Mouse (Mus musculus): ENCODE results near the gene Atp5s.

The Atp5s gene

GRCm38 (mm10) chr12:69733518-69733917 lies 8.8 kb downstream of the Atp5s start:
- DNase-seq: no peak

- no peak for DNase-seq
Measured at GRCm38 (mm10) chr12:69733923-69734322, 9.2 kb downstream of the Atp5s start.

DNA sequence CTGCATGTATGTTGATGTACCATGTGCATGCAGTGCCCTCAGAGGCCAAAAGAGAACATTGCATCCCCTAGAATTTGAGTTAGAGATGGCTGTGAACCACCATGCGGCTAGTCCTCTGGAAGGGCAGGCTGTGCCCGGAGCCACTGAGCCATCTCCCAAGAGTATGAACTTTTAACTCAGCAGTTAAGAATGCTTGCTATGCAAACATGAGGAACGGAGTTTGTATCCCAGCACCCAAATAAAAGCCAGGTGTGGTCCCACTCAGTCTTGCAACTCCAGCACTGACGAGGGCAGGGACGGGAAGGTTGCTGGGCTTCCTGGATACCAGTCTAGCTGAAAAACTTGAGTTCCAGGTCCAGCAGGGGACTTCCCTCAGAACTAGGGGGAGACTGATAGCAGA lies 17.2 kb downstream of the Atp5s start:
- no peak for DNase-seq

- no peak for DNase-seq
Measured at GRCm38 (mm10) chr12:69744138-69744537, 19.4 kb downstream of the Atp5s start.

DNA sequence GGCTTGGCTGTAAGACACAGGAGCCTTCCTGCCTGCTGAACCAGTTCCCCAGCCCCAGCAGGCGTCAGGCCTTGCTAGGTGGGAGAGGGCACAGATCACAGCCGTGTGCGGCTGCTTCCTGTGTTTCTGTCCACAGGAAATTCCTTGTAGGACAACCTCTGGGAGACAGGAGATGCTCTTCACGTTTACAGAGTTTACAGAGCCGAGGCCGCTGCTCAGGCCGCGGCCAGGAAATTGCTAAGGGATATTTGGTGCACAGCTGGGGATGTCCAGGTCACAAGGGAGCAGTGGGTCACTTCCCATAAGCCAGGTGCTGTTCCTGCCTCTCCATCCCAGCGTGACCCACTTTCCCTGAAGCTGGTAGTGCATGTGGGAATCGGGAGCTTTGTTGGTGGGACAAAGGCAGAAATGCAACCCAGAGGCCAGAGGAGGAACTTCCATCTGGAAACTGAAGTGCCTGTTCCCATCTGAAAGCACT lies 27.2 kb downstream of the Atp5s start:
- DNase-seq: no peak

DNA sequence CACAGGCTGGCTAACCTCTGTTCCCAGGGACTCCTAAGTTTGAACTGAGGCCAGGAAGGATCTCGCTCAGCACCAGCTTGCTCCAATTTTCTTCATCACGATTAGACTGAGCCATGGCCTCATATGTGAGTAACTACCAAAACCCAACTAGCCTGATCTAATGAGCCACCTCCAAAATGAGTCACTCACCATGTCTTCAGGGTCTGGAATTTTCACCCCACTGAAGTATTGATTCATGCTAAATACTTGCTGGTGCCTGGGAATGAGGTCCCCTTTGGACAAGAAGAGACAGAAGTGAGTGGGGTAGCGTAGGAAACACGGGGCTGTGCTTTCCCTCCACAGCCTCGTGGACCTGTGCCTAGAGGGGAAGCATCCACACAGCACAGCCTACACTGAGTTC lies 29.2 kb downstream of the Atp5s start:
- no peak for DNase-seq

DNA sequence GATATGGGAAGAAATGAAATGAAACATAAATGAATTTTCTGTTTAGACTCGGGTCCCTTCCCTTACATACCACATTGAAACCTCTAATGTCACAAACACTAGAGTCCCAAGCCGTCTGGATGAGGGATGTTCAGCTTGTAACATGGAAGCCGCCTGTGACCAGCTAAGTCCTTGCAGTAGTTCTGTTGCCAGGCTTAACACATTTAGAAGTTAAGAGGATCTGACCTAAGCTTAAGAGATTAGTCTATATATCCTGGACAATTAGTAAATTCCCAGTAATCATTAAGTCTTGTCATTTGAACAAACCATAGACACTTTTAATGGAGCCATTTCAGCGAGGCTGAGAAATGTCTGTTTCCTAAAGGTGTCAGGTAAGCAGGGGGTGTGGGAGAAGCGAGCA lies 31.3 kb downstream of the Atp5s start:
- no peak for DNase-seq

GRCm38 (mm10) chr12:69757418-69758141 lies 32.8 kb downstream of the Atp5s start:
- DNase-seq: peak; percentile 29

GRCm38 (mm10) chr12:69758221-69759185 lies 33.8 kb downstream of the Atp5s start:
- no peak for DNase-seq

- DNase-seq: no peak
Measured at GRCm38 (mm10) chr12:69759267-69759885, 34.6 kb downstream of the Atp5s start.

DNA sequence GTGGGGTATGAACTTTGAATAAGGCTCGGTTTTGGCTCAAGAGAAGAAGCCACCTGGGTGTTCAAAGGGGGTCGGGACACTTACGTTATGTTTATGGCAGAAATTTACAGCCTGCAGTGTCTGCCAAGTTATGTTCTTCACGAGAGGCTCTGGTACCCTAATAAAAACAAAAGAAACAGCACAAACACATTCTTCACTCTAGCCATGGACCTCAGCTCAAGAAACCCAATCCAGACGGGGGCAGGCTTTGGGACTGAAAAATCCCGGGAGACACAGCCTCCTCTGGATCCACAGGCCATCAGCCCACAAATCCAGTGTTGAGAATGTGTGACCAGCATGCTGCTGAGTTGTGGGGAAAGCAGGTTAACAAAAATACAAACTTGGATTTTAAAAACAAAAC lies 35.3 kb downstream of the Atp5s start:
- DNase-seq: no peak

DNA sequence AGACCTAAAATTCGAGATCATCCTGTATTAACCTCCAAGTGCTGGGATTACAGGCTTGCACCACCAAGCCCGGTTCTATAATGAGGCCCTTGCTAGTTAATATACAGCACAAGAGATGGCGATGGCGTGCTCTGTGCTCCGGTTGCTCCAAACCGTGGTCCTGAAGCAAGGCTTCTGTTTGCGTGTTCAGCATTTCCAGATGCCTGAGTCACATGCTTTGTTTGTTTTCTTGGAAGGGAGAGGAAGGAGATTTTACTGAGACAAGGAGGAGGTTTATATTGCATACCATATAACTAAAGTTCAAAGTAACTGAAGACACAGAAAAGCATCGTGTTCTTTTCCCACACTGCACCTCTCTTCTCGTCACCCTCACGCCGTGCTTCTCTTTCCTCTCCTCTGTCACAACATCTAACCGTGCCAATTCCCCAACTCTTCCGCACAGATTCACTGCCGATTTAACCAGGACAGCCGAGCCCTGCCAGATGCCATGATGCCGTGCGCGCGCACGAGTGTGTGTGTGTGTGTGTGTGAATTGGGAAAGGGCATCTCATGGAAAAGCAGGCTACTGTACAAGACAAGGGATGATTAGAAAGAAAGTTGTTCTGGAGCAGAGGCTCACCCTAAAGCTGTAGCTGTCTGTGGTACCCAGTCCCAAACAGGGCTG lies 36.1 kb downstream of the Atp5s start:
- DNase-seq: no peak

GRCm38 (mm10) chr12:69761603-69762002 lies 36.9 kb downstream of the Atp5s start:
- DNase-seq: no peak

DNA sequence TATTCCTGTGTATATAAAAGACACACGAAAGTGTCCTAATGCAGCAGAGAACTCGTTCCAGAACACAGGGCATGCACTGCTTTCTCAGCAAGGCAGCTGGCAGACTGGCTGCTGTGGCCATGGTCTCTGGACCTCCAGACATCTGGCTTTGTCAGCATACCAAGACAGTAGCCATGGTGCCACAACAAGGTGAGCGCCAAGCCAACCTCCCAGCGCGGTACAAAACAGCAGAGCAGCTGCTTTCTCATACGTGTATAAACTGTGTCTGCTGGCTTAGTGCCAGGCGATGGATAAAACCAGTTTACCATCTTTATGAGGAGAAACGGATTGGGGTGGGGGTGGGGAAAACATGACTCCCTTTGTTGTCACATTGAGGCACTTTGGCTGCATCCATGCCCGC lies 40.8 kb downstream of the Atp5s start:
- no peak for DNase-seq

DNA sequence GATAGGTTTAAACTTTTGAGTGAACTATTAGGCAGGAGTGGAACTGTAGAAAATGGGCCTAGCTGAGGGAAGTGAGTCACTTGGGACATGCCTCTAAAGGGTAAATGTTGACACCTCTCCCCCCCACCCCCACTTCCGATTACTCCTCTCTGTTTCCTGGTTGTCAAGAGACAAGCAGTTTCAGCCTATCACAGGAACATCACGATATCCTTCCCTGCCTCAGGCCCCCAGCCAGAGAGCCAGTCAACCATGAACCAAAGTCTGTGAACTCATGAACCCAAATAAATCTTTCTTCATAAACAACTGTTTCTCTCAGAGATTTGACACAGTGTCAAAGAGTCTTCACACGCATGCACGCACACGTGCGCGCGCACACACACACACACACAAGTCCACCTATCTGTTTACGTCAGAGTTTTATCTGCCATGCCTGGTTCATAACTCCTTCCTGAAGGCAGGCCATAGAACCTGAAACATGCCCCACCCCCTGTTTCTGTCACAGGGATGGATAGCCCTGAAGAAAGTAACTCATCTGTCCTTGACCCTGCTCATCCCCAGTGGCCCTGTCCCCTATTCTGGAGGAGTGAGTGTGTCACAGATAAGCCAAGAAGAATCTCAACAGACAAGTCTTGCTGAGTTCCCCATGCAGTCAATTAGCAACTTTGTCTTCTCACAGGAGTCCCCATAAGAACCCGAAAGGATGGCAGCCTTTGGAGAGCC lies 41.6 kb downstream of the Atp5s start:
- DNase-seq: no peak

- no peak for DNase-seq
Measured at GRCm38 (mm10) chr12:69767476-69768258, 42.9 kb downstream of the Atp5s start.

GRCm38 (mm10) chr12:69768841-69769240 lies 44.1 kb downstream of the Atp5s start:
- no peak for DNase-seq

GRCm38 (mm10) chr12:69776607-69777340 lies 52.0 kb downstream of the Atp5s start:
- DNase-seq: no peak

- no peak for DNase-seq
Measured at GRCm38 (mm10) chr12:69777341-69777730, 52.6 kb downstream of the Atp5s start.

DNA sequence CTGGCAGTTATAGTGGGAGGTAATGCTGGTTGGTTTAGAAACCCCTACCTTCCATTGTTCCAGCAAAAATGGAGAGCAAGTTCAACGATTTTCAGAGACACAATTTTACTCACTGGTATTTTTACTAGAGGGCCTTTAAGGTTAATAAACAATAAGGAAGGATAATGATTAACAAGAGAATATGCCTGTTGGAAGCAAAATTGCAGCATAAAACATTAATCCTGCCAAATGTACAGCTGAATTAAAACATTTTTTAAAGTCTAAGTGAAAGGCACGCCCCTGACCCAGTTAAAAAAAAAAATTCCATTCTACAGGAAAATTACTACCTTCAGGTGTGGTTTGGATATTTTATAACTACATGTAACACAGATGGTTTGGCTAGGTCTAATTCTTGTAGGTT lies 53.2 kb downstream of the Atp5s start:
- DNase-seq: no peak

DNA sequence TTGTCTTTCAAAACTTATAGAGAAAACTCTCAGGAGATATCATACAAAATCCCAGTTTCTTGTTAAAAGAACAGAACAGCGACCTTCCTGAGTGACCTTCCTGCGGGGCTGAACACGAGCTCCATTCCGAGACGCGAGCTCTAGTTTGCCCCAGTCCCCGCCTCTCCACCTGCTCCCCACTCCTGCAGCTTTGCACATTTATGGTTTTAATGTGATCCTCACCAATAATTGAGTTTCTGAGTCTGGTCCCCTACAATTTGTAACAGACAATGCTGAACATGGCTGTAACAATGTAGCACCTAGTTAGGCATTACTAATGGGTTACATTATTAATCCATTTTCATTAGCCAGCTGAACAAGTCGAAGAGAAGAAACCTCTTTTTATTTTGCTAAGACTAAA lies 56.7 kb downstream of the Atp5s start:
- DNase-seq: no peak

Measured in right cerebral cortex, postnatal 25 days (tissue).